Mouse (Mus musculus) ES-Bruce4 (cell line): ENCODE measurements around the gene Kcng4.

Experiments
- CTCF ChIP-seq: IDR thresholded peaks from one replicate; pipeline ENCODE4 v1.8.1; 2011; ENCODE audit warnings: low read depth, low read length
- EP300 ChIP-seq: IDR thresholded peaks from 2 replicates; pipeline ENCODE4 v1.6.1; 2011; ENCODE audit warnings: low read depth, low read length; ENCODE audit not compliant: insufficient read depth

DNA sequence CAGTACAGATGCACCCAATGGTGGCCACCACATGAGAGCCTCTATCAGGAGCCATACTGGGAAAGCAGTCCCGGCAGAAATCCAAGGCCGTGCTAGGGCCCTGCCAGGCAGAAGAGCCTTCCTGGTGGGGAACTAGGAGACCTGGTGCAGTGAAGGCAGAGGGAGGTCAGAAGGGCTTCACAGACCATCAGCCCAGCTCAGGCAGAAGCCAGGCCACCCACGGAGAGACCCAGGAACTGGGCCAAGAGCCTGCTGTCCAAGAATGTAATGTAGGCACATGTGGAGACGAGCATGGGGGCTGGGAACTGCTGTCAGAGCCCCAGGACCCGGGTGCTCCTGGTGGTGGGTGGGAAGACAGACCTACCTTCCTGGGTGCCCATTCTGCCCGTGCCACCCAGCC is 29.8 kb upstream of the Kcng4 start:
- no peak for TF ChIP-seq CTCF
- TF ChIP-seq EP300: no peak
